Mouse (Mus musculus): ENCODE measurements around the gene Slc13a4. TPM values are rescaled to one million over a fixed set of nuclear protein-coding genes. Genes with fewer than 3 reads are reported as not detected.

The Slc13a4 gene
- not detected for polyA plus RNA-seq (2014; fragmentation: Illumina TruSeq; extraction: RNeasy Lipid Tissue Mini Kit (QIAGEN cat#74804); ENCODE audit: low read depth, low replicate concordance)

GRCm38 (mm10) chr6:35308037-35308436, at the start of gene Slc13a4:
TSS of gene Slc13a4 (minus strand) at chr6:35308131.

DNA sequence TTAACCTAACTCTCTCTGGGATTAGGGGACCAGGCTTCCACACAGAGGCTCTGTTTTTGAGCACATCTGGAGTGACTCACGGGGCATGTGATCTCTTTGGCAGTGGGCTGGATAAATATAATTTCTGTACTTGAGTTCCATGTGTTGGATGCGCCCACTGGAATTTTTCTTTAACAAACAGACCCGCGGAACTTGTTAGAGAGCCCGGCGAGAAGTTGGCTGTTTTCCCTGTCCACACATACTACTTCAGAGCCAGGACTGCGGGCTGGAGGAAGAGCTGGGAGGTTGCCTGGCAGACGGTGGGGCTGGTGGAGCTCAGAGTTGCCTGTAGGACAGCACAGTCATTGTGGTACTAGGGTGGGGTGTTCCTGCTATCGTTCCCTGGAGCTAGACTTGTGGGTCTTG, 18.2 kb upstream of the Slc13a4 start, which contains the start of gene Fam180a:
Gene Fam180a (minus strand): TSS at position 31 of the 405 bp plus-strand sequence.

Other genes with a start within 250 kb of the Slc13a4 start
- 37.6 TPM for gene Cnot4, start 174.4 kb downstream of the Slc13a4 start, polyA plus RNA-seq (2014; fragmentation: Illumina TruSeq; extraction: RNeasy Lipid Tissue Mini Kit (QIAGEN cat#74804); ENCODE audit: low read depth, low replicate concordance)
- 17.0 TPM for gene Nup205, start 130.7 kb downstream of the Slc13a4 start, polyA plus RNA-seq (2014; fragmentation: Illumina TruSeq; extraction: RNeasy Lipid Tissue Mini Kit (QIAGEN cat#74804); ENCODE audit: low read depth, low replicate concordance)
- gene Fam180a, start 18.0 kb upstream of the Slc13a4 start, polyA plus RNA-seq (2014; fragmentation: Illumina TruSeq; extraction: RNeasy Lipid Tissue Mini Kit (QIAGEN cat#74804); ENCODE audit: low read depth, low replicate concordance) = 3.2 TPM
- 367 TPM for gene Mtpn, start 231.8 kb upstream of the Slc13a4 start, polyA plus RNA-seq (2014; fragmentation: Illumina TruSeq; extraction: RNeasy Lipid Tissue Mini Kit (QIAGEN cat#74804); ENCODE audit: low read depth, low replicate concordance)